Mouse (Mus musculus): ENCODE data around the gene Olfr986.
"Not testable (repeated sequence)": the region's sequence is repeated elsewhere in the genome, so short reads cannot be mapped to it uniquely, and the experiment has no call there.

The Olfr986 gene

DNA sequence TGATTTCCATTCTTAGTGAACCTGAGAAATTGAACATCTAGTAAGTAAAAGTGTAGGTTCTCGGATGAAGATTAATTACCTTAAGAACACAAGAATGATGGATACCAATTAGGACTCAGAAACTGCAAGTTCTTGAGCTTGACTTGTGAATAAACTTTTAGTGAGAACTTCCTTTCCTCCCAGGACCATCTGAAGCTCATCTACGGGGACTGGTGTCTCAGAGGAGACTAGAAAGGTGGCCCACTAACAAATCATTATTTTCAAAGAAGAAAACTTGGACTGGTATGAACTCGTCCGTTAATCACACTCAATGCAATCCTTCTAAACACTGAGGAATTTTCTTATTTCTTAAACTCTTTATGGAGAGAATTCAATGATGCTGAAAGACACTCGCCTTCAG is at the start of gene Olfr986:
Olfr986 (plus strand) TSS at position 301 of the 400 bp plus-strand sequence.
- DNase-seq: no peak

DNA sequence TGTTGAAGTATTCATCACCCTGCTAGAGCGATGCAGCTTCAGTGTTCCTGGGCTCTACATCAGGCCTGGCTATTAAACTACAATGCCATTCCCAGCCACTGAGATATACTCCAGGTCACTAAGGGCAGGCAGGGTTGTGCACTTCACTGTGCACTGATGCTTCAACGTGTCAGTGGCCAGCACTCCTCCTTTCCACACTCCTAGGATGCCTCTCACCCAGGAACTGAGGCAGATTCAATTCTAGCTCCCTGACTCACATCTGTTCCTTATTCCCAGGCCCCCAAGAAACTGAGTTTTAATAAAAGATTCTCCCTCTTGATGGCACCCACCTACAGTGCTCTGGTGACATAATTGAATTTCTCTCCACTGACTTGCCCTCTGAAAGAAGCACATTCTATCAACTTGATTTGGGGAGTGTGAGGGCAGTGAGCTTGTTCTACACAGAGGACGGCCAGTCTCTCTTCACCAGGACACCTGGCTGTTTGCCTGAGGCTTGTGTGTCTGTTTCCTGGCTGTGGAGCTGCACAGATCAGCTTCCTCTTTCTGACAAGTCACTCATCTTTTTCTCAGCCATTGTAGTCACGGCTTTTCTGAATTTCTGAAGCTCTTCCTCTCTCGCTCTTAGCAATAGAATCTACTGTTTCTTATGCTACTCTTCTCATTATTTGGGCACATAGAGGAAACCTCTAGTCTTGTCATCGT is 43.6 kb upstream of the Olfr986 start:
- DNase-seq: no peak

DNA sequence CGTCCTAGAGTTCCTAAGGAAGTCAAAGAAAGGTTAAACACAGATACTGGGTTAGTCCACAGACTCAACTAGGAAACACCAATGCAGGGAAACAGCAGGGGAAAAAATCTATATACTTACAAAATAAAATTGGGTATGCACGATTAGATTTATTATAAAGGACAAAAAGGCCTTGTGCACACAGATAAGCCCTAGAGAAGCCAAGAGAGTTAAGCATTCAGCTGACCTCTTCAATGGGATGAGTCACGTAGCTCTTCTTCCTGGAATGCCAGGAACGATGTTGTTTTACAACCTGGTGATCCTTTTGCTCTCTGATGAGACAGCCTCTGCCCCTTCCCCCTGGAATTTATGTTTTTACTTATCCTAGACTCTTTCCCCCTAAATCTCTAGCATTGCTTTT is 41.2 kb upstream of the Olfr986 start:
- DNase-seq: no peak

DNA sequence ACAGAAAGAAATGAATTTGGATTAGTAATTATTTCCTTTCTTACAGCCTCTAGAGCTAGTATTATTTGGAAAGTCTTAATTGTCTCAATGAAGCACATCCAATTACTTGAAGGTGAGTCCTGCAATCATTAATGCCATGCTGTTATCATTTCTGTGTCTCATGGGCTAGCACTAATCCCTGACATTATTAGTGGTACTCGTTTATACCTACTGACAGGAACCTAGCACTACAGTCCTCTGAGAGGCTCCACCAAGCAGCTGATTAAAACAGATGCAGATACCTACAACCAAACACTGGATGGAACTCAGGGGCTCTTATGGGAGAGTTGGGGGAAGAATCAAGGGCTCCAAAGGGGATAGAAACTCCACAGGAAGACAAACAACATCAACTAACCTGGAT is 39.2 kb upstream of the Olfr986 start:
- DNase-seq: no peak

DNA sequence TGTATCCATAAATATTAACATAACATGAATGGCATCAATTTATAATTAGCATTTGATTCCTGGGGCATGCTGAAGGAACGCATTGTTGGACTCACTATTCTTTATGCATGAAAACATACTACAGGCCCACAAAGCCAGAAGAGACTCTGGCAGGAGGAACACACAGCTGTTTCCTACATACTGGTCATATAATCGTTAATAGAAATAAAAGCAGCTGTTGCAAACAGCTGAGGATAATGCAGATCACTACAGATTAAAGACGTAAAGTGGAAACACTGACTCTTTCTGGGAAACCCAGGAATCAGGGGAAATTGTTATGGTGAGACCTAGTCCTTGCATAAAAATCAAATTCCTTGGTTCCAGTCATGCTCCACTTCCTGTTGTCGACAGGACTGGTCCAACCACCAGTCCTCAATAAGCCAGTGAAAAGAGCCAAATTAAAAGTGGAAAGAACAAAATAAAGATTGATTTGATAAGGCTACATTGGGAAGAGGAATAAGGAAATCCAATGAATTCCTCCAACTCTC is 25.5 kb upstream of the Olfr986 start:
- DNase-seq: no peak

DNA sequence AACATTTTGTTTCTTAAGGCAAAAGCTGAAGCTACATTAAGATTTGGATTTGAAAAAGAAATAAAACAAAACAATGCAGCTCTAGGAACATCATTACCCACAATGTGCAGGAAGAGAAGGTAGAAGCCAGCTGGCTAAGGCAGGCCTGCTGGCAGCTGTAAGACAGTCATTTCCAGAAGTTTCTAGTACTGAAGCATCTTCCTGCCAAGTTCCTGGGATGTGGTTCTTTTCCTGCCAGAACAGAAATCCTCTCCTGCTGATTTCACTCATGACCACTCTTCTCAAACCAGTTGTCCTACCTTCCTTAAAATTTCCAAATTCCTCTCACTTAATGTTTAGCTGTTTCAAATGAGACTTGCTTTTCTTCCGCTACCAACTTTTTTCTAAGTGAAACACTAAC is 14.3 kb upstream of the Olfr986 start:
- DNase-seq: no peak

DNA sequence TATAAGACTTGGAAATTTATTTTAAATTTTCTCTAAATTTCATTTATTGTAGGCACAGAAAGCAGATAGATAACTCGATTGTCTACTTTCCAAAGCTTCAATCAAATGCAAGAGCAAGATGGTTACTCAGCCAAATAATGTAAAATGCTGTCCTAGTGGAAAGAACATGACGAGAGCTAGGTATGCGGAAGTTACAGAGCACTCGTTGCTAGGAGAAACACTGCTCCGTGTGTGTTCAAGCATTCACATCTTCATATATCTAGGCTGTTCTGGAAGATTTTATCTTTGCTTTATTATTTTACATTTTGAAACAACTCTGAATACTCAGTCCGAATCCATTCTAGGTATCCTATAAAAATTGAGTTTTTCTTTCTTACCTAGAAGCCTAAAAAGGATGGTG is 3.7 kb upstream of the Olfr986 start:
- DNase-seq: no peak

DNA sequence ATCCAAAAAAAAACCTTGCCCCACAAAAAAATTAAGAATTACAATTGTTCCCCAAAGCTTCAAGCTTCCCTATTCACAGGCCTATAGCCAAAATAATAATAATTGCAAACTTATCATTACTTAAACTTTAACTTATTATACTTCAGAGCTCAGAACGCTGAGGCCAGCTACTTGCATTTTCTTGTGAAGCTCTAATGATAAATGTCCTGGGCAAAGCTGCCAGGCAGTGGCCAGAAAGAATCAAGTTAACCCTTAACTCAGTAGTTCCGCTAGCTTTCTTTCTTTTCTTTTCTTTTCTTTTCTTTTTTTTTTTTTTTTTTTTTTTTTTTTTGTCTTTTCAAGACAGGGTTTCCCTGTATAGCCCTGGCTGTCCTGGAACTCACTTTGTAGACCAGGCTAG is 4.4 kb downstream of the Olfr986 start:
- not testable (repeated sequence) for DNase-seq

DNA sequence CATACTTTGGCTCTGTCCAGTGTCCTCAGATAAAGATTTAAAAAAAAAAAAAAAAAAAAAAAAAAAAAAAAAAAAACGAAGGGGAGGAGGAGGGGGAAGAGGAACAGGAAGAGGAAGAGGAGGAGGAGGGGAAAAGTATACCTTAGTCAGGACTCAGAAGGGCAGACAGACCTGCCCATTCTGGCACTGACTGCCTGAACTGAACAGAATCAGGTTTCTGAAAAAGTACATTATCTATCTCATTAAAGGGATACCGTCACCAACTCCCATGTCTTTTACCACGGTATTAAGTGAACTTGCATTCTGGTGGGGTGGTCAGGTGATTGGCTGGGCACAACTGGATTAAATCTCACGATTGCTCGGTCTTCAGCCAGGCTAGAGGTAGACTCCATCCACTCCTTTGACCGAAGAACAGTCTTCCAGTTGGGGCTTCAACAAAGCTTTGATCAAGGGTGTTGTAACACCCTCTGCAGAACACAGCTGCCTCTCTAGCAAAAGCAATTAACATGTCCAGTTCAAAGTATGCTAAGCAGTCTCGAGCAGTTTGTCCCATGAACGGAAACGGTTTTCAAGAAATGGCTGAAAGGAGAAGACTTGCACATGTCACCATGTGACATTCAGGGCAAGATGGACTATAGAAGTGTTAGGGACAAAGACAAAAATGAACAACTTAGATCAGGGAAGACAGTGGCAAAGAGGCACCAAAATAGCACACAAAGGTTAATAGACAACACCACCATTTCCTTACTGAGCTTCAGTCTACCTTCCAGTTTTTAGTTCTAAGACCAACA is 10.6 kb downstream of the Olfr986 start:
- no peak for DNase-seq

DNA sequence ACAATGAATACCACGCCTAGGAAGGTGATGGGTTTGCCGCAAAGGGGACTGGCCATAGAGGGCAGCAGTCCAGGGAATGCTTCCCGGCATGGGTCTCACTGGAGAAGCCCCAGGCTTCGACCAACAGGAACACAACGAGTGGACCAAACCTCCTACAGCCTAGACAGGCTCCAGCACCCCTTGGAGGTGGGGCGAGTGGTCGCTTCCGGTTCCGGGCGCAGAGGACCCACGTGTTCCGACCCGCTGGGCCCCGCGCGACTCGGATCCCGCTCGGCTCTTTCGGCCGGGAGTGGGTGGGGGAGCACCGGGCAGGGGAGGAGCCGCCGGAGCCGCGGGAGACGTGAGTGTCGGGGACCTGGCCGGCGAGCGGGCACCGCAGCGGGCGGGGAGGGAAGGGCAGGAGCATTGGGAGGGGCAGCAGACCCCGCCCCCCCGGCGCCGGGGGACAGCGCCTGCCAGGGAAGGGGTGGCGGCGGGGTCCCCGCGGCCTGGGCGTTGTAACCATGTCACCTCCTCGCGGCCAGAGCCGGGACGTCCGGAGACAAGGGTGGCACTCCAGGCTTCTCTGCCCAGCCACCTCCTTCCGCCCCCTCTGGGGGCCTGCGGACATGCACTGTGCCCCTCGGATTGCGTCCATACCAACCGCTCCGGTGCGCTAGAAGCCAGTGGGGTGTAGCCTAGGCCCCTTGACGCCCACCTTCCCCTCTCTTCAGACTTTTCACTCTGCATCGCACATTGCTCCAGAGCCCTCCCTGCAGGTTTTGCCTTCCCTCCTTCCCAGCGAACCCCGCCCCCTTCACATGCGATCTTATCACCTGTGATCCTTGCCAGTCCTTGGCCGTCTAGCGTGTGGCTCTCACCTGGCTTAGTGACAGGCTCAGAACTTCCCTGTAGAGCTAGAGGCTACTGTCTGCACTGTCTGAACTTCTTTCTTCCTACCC is 11.6 kb downstream of the Olfr986 start, which contains the start of gene Zfp202:
Zfp202 (plus strand) TSS at position 219 of the 941 bp plus-strand sequence.
- peak; percentile 52 to 54 for DNase-seq

DNA sequence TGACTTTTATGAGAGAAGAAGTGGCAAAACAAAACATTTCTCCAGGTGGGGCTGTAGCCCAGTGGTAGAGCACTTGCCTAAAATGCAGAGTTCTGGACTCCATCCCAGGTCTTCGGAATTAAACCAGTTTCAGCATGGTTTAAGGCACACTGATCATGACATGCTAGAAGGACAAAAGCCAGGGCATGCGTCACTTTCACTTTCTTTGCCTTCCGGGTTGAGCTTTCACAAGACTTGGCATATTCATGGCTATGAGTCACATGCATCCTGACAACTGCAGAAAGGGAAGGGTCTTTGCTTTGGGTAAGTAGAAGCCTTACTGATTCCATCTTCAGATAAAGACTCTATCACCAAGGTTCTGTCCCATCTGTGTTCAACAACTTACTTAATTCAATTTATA is 15.3 kb downstream of the Olfr986 start:
- no peak for DNase-seq

DNA sequence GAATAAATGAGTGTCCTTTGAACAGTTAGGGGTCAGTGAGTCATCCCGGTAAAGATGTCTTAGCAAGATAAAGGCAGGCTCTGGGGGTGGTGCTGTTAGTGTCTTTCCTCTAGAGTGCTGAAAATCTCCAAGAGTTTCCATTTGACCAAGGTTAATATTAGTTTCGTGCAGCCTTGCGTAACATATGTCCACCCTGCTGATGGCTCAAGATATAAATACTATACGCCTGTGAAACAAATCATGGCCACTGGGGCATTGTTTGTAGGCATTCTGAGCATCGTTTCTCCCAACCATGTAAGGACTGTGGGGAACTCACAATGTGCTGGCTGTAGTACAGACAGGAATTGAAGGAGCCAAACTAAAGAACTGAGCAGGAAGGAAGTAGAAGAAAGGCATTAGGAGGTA is 25.8 kb downstream of the Olfr986 start:
- DNase-seq: no peak

DNA sequence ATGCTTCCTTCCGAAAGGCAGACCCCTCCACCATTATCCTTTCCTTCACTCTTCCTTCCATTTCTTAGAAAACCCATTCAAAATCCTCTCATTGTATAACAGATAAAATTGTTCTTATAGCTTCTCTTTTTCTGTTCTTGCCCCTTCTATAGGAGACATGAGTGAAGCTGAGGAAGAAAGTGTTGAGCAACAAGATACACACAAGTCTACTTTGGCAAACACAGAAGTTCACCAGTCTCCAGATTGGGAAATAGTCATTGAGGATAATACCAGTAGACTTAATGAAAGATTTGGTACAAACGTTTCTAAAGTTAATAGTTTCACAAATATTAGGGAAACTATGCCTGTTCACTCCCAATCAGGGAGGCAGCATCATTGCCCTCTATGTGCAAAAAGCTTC is 30.0 kb downstream of the Olfr986 start:
- no peak for DNase-seq

DNA sequence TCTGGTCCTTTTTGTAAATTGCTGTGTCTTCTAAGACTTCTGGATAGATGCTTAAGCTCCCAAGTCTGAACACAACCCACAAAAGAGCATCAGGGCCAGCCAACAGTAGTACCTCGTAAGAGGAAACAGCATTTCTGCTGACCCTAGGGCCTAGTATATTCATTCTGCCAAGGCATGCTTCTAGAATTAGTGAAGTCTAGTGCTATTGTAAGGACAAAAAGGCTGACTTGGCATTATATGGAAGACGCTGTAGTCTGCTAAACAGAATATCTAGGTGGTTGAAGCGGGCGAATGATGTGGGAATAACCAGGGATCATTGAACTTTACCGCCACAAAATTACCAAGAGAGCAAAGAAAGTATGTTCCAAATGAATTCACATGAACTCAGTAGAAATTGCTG is 33.3 kb downstream of the Olfr986 start:
- DNase-seq: no peak

DNA sequence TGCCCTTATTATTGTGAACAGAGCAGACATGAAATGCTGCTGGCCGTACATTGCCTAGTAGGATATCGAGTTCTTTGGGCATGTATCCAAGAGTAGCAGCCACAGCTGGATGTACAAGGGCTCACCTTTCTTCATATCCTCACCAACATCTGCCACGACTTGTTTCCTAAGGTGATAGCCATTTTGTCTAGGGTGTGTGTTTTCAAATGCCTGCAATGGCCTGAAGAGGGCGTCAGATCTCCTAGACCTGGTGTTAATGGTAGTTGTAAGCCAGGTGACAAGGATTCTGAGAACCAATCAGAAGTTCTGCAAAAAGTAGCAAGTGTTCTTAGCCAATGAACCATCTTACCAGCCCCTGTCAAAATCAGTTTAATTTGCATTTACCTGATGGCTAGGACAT is 35.9 kb downstream of the Olfr986 start:
- no peak for DNase-seq

DNA sequence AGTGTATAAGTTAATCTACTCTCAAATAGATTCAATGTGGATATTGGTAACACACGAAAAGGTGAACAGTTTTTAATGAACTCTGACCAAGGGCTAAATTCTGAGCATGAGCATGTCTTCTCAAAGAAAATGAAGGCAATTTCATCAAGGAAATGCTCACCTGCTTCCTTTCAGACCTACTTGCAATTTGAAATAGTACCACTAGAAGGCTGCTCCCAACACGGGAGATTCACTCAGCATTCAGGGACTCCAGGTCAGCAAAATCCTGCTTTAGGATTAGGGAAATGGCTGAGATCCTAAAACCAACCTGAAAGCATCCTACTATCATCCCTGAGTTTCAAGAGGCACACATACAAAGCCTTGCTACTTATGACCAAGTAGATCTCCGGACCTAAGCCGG is 43.6 kb downstream of the Olfr986 start:
- no peak for DNase-seq

DNA sequence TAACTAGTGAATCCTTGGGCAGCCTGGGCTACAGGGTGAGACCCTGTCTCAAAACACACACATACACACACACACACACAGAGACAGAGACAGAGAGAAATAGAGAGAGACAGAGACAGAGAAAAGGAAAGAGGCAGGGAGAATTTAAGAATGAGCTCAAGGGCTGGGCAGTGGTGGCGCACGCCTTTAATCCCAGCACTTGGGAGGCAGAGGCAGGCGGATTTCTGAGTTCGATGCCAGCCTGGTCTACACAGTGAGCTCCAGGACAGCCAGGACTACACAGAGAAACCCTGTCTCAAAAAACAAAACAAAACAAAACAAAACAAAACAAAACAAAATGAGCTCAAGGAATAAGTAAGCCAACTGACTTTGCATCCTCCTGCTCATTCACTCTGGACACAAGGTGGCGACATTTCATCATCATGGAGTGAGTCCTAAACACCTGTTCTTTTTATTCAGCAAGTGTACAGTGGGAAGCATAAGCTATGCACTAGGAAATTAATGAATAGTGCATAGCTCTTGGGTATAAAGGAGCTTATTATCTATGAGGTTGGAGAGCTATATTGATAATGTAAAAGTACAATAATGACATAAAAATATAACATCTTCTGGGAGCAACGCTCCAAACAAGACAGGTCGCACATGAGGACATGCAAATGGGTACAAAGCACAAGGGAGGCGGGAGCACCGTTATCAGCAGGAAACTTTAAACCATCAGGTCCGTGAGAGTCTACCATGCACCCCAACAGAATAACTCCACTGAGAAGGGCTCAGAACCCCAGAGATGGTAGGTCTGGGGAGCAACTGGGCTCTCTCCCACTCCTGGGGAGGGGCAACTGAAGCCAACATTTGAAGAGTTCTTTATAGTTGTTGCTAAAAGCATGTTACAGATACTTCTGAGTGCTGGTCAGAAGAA is 47.4 kb downstream of the Olfr986 start:
- no peak for DNase-seq

DNA sequence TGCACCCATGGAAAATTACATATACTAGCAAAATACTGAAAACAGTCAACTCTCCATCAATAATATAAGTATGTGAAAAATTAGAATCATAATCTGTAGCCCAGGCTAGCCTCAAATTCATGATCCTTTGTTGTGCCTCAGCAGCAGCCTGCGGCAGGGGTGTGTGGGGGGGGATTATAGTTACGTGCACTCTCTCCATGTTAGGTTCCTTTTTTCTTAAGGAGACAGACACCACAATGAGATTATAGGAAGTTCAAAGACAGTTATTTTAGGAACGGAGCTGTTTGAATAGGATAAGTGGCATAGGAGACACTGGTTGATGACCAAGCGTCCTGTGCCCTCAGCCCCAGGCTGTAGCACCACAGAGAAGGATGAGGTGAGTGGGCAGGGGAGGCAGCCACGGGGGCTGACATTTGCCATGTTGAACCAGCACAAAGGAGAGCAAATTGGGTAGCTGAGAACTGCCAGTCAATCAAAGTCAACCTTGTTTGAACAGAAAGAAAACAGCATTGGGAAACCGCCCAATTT is 48.1 kb downstream of the Olfr986 start:
- no peak for DNase-seq

DNA sequence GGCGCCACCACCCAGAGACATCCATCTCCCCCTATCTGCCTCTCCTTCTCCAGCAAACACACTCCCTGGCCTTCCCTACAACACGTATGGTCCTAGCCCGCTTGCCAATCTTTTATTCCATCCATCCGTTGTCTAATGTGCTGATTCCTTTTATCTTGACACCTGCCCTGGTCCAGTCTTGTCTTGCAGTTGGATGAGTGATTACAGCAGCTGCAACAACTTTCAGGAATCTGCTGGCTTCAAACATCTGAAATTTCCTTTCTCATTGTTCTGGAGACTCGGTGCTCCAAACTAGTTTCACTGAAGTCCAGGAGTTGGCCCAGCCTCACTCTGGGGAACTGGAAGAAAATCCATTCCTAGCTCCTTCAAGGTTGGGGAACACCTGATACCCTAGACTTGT is 48.8 kb downstream of the Olfr986 start:
- DNase-seq: no peak

DNA sequence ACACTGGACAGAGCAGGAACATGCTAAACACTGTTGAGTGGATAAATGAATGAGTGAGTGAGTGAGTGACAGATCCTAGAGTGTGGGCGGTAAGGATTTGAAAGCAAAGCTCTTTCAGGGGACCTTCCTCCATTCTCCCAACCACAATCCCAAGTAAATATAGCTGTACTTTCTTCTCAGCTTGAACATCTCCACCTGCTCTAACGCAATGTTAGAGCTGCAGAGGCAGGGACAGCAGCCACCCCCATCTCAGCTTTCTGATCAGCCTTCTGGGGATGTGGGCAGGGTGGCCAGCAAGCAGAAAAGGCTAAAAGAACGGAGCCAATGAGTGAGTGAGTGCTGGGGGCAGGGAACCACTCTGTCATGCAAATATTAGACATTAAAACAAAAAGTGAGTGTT is 50.3 kb downstream of the Olfr986 start:
- DNase-seq: no peak

DNA sequence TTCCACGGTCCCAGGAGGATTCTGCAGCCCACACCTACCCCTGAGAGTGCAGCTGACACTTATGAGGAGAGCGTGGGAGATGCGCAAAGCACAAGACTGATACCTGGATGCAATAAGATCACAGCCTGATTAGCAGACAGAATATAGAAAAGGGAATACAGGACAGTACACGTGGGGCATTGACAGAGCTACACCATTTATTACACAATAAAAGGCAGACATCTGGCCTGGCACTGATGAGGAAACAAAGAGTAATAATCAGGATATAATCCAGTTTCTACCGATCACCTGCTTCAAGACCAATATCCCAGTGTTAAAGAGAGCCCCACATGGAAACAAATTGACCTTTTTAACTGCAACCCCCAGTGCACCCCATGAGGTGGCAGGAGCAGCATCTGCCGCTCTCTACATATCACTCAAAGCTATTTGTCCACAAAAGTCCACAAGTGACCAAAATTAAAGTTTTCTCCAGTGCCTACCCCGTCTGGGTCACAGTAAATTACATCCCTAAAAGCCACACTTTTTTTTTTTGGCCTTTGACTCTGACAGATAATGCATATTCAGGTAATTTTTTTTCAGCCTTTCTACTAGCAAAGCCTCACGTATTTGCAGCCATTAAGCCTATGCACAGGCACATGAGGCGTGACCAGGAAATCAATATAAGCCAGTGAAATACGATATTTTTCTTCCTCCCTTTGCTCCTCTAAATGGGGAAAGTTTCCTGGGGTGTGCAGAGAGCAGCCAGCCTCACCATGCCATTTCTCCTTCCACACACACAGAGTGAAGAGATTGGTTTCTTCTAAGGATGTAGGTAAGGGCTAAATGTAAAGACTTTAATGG is 53.7 kb downstream of the Olfr986 start:
- no peak for DNase-seq

All from thymus, adult 18-20 months (tissue).